Mouse (Mus musculus) frontal cortex, postnatal 25 days (tissue): Measurements from ENCODE around the gene Rtn1.

Source experiments
- DNase-seq, 2 experiments: peaks; one replicate each; pipeline ENCODE4 v3.0.0; 2022; ENCODE audit warnings: low spot score in 2 of 2

Gene Rtn1

GRCm38 (mm10) chr12:72373916-72374615, 34.8 kb downstream of the Rtn1 start:
- no peak for DNase-seq

GRCm38 (mm10) chr12:72370081-72370480, 38.8 kb downstream of the Rtn1 start:
- no peak for DNase-seq

- DNase-seq = no peak
Observed at GRCm38 (mm10) chr12:72366763-72367162, 42.1 kb downstream of the Rtn1 start.

GRCm38 (mm10) chr12:72366104-72366437, 42.8 kb downstream of the Rtn1 start:
- DNase-seq = no peak

GRCm38 (mm10) chr12:72365231-72366103, 43.4 kb downstream of the Rtn1 start:
- no peak for DNase-seq

GRCm38 (mm10) chr12:72364543-72364942, 44.3 kb downstream of the Rtn1 start:
- no peak for DNase-seq

- DNase-seq = no peak
Observed at GRCm38 (mm10) chr12:72361701-72362354, 47.0 kb downstream of the Rtn1 start.

- no peak for DNase-seq
Observed at GRCm38 (mm10) chr12:72360926-72361615, 47.8 kb downstream of the Rtn1 start.

GRCm38 (mm10) chr12:72359903-72360302, 49.0 kb downstream of the Rtn1 start:
- no peak for DNase-seq

GRCm38 (mm10) chr12:72357667-72358420, 51.0 kb downstream of the Rtn1 start:
- DNase-seq = no peak

- DNase-seq = no peak
Observed at GRCm38 (mm10) chr12:72354241-72354640, 54.6 kb downstream of the Rtn1 start.

- DNase-seq = no peak
Observed at GRCm38 (mm10) chr12:72353506-72353905, 55.3 kb downstream of the Rtn1 start.

- DNase-seq = no peak
Observed at GRCm38 (mm10) chr12:72348508-72348907, 60.3 kb downstream of the Rtn1 start.

GRCm38 (mm10) chr12:72347184-72347583, 61.7 kb downstream of the Rtn1 start:
- DNase-seq = no peak

GRCm38 (mm10) chr12:72343639-72344038, 65.2 kb downstream of the Rtn1 start:
- no peak for DNase-seq

- DNase-seq = no peak
Observed at GRCm38 (mm10) chr12:72336009-72336408, 72.8 kb downstream of the Rtn1 start.

GRCm38 (mm10) chr12:72332488-72333013, 76.3 kb downstream of the Rtn1 start:
- no peak for DNase-seq

GRCm38 (mm10) chr12:72331912-72332487, 76.9 kb downstream of the Rtn1 start:
- DNase-seq = no peak

GRCm38 (mm10) chr12:72326087-72326486, 82.8 kb downstream of the Rtn1 start:
- no peak for DNase-seq

GRCm38 (mm10) chr12:72325025-72325424, 83.8 kb downstream of the Rtn1 start:
- no peak for DNase-seq
